Mouse (Mus musculus) thymus, adult 2 months (tissue): ENCODE measurements around the gene Ccser1. TPM values are rescaled to one million over a fixed set of nuclear protein-coding genes. Genes with fewer than 3 reads are reported as not detected.

Source experiments
- DNase-seq: peaks from one replicate; pipeline ENCODE4 v3.0.0; 2021
- H3K27ac ChIP-seq: fragments of 200-500 bp; 2 replicates; pipeline ENCODE4 v1.5.1; 2012; ENCODE audit warnings: low read length, control low read depth; ENCODE audit not compliant: control insufficient read depth, insufficient read depth
- H3K27me3 ChIP-seq: fragments of 200-500 bp; 2 replicates; pipeline ENCODE4 v1.6.1; 2012; ENCODE audit warnings: mild to moderate bottlenecking, low read length, moderate library complexity, mixed read lengths; ENCODE audit not compliant: control insufficient read depth, insufficient read depth
- H3K36me3 ChIP-seq: fragments of 200-500 bp; 2 replicates; pipeline ENCODE4 v1.6.1; 2012; ENCODE audit warnings: mild to moderate bottlenecking, low read length, moderate library complexity; ENCODE audit not compliant: control insufficient read depth, insufficient read depth
- H3K4me1 ChIP-seq: fragments of 200-500 bp; replicated peaks from 2 replicates; pipeline ENCODE4 v1.6.1; 2012; ENCODE audit warnings: low read length; ENCODE audit not compliant: control insufficient read depth, insufficient read depth
- H3K4me3 ChIP-seq: fragments of 200-500 bp; 2 replicates; pipeline ENCODE4 v1.5.1; 2012; ENCODE audit warnings: mild to moderate bottlenecking, low read length, control low read depth, moderate library complexity; ENCODE audit not compliant: control insufficient read depth, insufficient read depth
- CTCF ChIP-seq: fragments of 200-500 bp; IDR thresholded peaks from 2 replicates; pipeline ENCODE4 v1.5.1; 2012; ENCODE audit warnings: mild to moderate bottlenecking, control low read depth, low read length, moderate library complexity, borderline replicate concordance; ENCODE audit not compliant: control insufficient read depth, poor library complexity, insufficient read depth; ENCODE audit errors: extremely low read depth
- POLR2A ChIP-seq: fragments of 200-500 bp; IDR thresholded peaks from 2 replicates; pipeline ENCODE4 v1.6.1; 2012; ENCODE audit warnings: mild to moderate bottlenecking, low read length, control low read depth, moderate library complexity; ENCODE audit not compliant: control insufficient read depth, poor library complexity, insufficient read depth; ENCODE audit errors: extremely low read depth
- WGBS: fragments of 180-500 bp; shearing (Covaris S2); methylation state at CpG from one replicate; pipeline ENCODE4 v1.1.7; 2018; 5-methylcytosine and 5-hydroxymethylcytosine counted together
- polyA plus RNA-seq: library from polyadenylated mRNA; depleted of rRNA; stranded (reverse); fragments of >200 nt; gene quantifications from 2 replicates; pipeline ENCODE4 v1.2.3, GENCODE M21; 2012

The Ccser1 gene
- polyA plus RNA-seq, 1 experiment: 1.6 TPM

- Histone ChIP-seq H3K27ac (no peak overlapping the region), H3K36me3 (no peaks in the 10 kb centered on the region), H3K4me1 (no peaks in the 10 kb centered on the region), H3K27me3 (no peaks in the 10 kb centered on the region), H3K4me3 (no peak overlapping the region)
- TF ChIP-seq POLR2A: no peak
- no peak for TF ChIP-seq CTCF
- 95% methylated on average over 3 of the region's 3 CpGs for WGBS
- DNase-seq: no peak
Observed at GRCm38 (mm10) chr6:61912896-61913295, 732.8 kb downstream of the Ccser1 start.

- Histone ChIP-seq H3K4me3 (no peak overlapping the region), H3K4me1 (no peaks in the 10 kb centered on the region), H3K27me3 (no peaks in the 10 kb centered on the region), H3K36me3 (no peaks in the 10 kb centered on the region), H3K27ac (no peak overlapping the region)
- TF ChIP-seq POLR2A: no peak
- TF ChIP-seq CTCF: no peak
- WGBS: 92% methylated on average over 1 of the region's 1 CpGs
- no peak for DNase-seq
Observed at GRCm38 (mm10) chr6:61931622-61932021, 751.5 kb downstream of the Ccser1 start.

GRCm38 (mm10) chr6:61936656-61937055, 756.5 kb downstream of the Ccser1 start:
- Histone ChIP-seq H3K36me3 (no peaks in the 10 kb centered on the region), H3K27ac (no peak overlapping the region), H3K27me3 (no peaks in the 10 kb centered on the region), H3K4me1 (no peaks in the 10 kb centered on the region), H3K4me3 (no peak overlapping the region)
- TF ChIP-seq POLR2A (no peak), CTCF (no peak)
- 94% methylated on average over 1 of the region's 1 CpGs for WGBS
- DNase-seq: no peak

- no peak overlapping the region for H3K27ac ChIP-seq
- no peak for TF ChIP-seq POLR2A
- TF ChIP-seq CTCF: no peak
- DNase-seq: no peak
- no peaks in the 10 kb centered on the region for H3K4me1 ChIP-seq
- 94% methylated on average over 1 of the region's 1 CpGs for WGBS
- no peak overlapping the region for H3K4me3 ChIP-seq
- H3K27me3 ChIP-seq: no peaks in the 10 kb centered on the region
- no peaks in the 10 kb centered on the region for H3K36me3 ChIP-seq
Observed at GRCm38 (mm10) chr6:61939236-61939635, 759.1 kb downstream of the Ccser1 start.

GRCm38 (mm10) chr6:61953703-61954102, 773.6 kb downstream of the Ccser1 start:
- Histone ChIP-seq H3K4me3 (no peak overlapping the region), H3K4me1 (no peaks in the 10 kb centered on the region), H3K27me3 (no peaks in the 10 kb centered on the region), H3K27ac (no peak overlapping the region), H3K36me3 (no peaks in the 10 kb centered on the region)
- TF ChIP-seq POLR2A (no peak), CTCF (no peak)
- 95% methylated on average over 2 of the region's 2 CpGs for WGBS
- no peak for DNase-seq

- 83% methylated on average over 2 of the region's 2 CpGs for WGBS
- Histone ChIP-seq H3K27me3 (no peaks in the 10 kb centered on the region), H3K36me3 (no peaks in the 10 kb centered on the region), H3K27ac (no peak overlapping the region), H3K4me3 (no peak overlapping the region), H3K4me1 (no peaks in the 10 kb centered on the region)
- DNase-seq: no peak
- TF ChIP-seq CTCF: no peak
- no peak for TF ChIP-seq POLR2A
Observed at GRCm38 (mm10) chr6:61976878-61977277, 796.8 kb downstream of the Ccser1 start.

GRCm38 (mm10) chr6:61978379-61978778, 798.3 kb downstream of the Ccser1 start:
- Histone ChIP-seq H3K36me3 (no peaks in the 10 kb centered on the region), H3K4me1 (no peaks in the 10 kb centered on the region), H3K27ac (no peak overlapping the region), H3K27me3 (no peaks in the 10 kb centered on the region), H3K4me3 (no peak overlapping the region)
- TF ChIP-seq POLR2A (no peak), CTCF (no peak)
- DNase-seq: no peak
- WGBS: 25% methylated on average over 2 of the region's 2 CpGs
